ENCODE assay signal across 20 mouse cellular contexts in the genomic region with DNA sequence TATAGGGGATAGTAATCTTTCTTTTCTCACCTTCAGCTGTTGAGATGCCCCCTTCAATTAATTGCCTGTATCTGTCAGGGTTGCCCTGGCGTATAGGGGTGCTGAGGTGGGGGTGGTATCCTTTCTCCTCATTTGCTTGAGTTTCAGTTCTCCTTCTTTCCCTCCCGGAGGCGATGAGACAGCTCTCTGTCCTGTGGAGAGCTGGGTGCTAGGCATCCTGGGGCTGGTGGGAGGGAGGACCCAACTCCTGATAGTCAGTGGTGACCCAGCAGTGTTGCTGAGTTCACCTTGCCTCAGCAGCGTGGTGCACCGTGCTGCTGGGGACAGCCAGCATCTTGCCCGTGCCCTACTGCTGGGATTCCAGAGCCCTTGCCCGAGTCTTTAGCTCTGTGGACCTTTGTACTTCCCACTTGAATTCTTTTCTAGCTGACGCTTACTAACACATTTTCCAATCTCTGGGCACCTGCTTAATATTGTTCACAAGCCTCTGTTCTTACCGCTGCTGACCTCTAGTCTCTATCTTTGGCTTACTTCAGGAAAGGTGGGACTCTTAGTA. TPM values are rescaled to one million over a fixed set of nuclear protein-coding genes. Genes with fewer than 3 reads are reported as not detected.
A peak's percentile ranks its signal among the peaks of the same experiment; 100 is the strongest.
DNase-seq lines count a peak whose midpoint lies in the region; ATAC-seq and TF ChIP-seq lines count a peak whose summit lies in the region.
"Had no signal": no experiment of that assay in that cellular context is flagged by ENCODE, and none has a peak within 500 bp of the region (broad histone marks: within the 10 kb centered on the region; RNA-seq: fewer than 3 reads in every experiment).

No protein-coding gene starts in this region.

- TF ChIP-seq POLR2A in kidney, adult 2 months (IDR thresholded peaks at IDR 0.05; ENCODE audit: low read depth, low read length) = no peak

- peak overlapping the region; percentile 20; the same call in 1 of the 2 replicates for H3K27ac ChIP-seq in gastrocnemius, adult 2 months
- H3K27ac ChIP-seq in kidney, adult 2 months (ENCODE audit: insufficient read depth, low read depth, low read length) = no peak overlapping the region
- H3K27ac ChIP-seq: embryonic facial prominence, embryonic 12.5 days; left cerebral cortex, adult 2 months; liver, embryonic 14.5 days; stomach, embryonic 15.5 days had no signal

- 45% methylated on average over 9 of the region's 9 CpGs for WGBS in kidney, adult 2 months

- H3K4me3 ChIP-seq in gastrocnemius, adult 2 months = no peak overlapping the region
- H3K4me3 ChIP-seq in kidney, adult 2 months (ENCODE audit: insufficient read depth, low read depth, low read length) = no peak overlapping the region
- H3K4me3 ChIP-seq: embryonic facial prominence, embryonic 12.5 days; left cerebral cortex, adult 2 months; stomach, embryonic 15.5 days had no signal

- peak; percentile 17 for ATAC-seq in common myeloid progenitor, adult 5-6 weeks (replicated peaks; ENCODE audit: low read depth, poor library complexity, severe bottlenecking)
- ATAC-seq in megakaryocyte, adult 5-6 weeks (ENCODE audit: poor library complexity, severe bottlenecking) = peak; percentile 36

- DNase-seq in gastrocnemius, adult 2 months = no peak
- no peak for DNase-seq in gastrocnemius, adult 18-20 months (ENCODE audit: low spot score)
- peak; percentile 70 for DNase-seq in kidney, adult 2 months
- no peak for DNase-seq in kidney, postnatal 4 days
- no peak for DNase-seq in thymus, postnatal 10 days (ENCODE audit: low spot score in 2 of 2)
- DNase-seq in layer of hippocampus, adult 8-10 months (ENCODE audit: low spot score in 2 of 2) = no peak
- DNase-seq: adrenal gland, adult 2 months; cerebellum, adult 11-12 months; gastrocnemius, postnatal 10 days; thymus, adult 2 months had no signal

- no peak for TF ChIP-seq CTCF in gastrocnemius, adult 2 months (IDR thresholded peaks at IDR 0.05)
- no peak for TF ChIP-seq CTCF in kidney, adult 2 months (conservative IDR thresholded peaks at IDR 0.05; ENCODE audit: insufficient read depth, insufficient read length, low read depth, low read length)

- H3K27me3 ChIP-seq in kidney, adult 2 months (replicated peaks; ENCODE audit: control insufficient read depth, insufficient read depth, low read length) = no peaks in the 10 kb centered on the region
- H3K27me3 ChIP-seq: embryonic facial prominence, embryonic 12.5 days; stomach, embryonic 15.5 days had no signal

- no peaks in the 10 kb centered on the region for H3K36me3 ChIP-seq in kidney, adult 2 months (ENCODE audit: control insufficient read depth, insufficient read depth, low read length)
- H3K36me3 ChIP-seq: stomach, embryonic 15.5 days had no signal

- peaks cover 24% of the 10 kb centered on the region for H3K4me1 ChIP-seq in kidney, adult 2 months (ENCODE audit: control insufficient read depth, insufficient read depth, low read length)

- intact Hi-C loops in gastrocnemius, adult 2 months (cut with DNase I) = no loop called here

RNA-seq across cellular contexts. Expression of a gene that starts 3.2 kb away (rescaled TPM):
- 10 to 100 TPM; 35.9 to 41.0 TPM for total RNA-seq in gastrocnemius, adult 2 months (2021)
- total RNA-seq in gastrocnemius, adult 18-20 months (2021) = 10 to 100 TPM; 33.7 to 35.0 TPM
- 42.4 and 47.8 TPM in 2 replicates for polyA plus RNA-seq in kidney, adult 2 months (2012; rRNA removed)
- total RNA-seq in common myeloid progenitor, adult 5-6 weeks (2017) = 15.5 and 15.9 TPM in 2 replicates
- 55.1 TPM in 2 replicates for total RNA-seq in megakaryocyte, adult 5-6 weeks (2015)
- 36.5 and 37.5 TPM in 2 replicates for total RNA-seq in megakaryocyte, adult 5-6 weeks (2017)
- total RNA-seq in layer of hippocampus, adult 8-10 months (2022) = 100 to 1,000 TPM in 3 of 4 experiments, 10 to 100 TPM in 1; 89.5 to 110 (median 108) TPM

RNA-seq across cellular contexts. Expression of a gene that starts 17.0 kb away (rescaled TPM):
- total RNA-seq in gastrocnemius, adult 2 months (2021) = 10 to 100 TPM; 20.8 to 21.5 TPM
- 10 to 100 TPM; 17.8 to 18.5 TPM for total RNA-seq in gastrocnemius, adult 18-20 months (2021)
- polyA plus RNA-seq in kidney, adult 2 months (2012; rRNA removed) = 44.8 and 53.0 TPM in 2 replicates
- 52.4 and 55.2 TPM in 2 replicates for total RNA-seq in common myeloid progenitor, adult 5-6 weeks (2017)
- 20.2 and 25.3 TPM in 2 replicates for total RNA-seq in megakaryocyte, adult 5-6 weeks (2015)
- total RNA-seq in megakaryocyte, adult 5-6 weeks (2017) = 37.0 and 43.6 TPM in 2 replicates
- 10 to 100 TPM; 49.3 to 59.4 (median 57.4) TPM for total RNA-seq in layer of hippocampus, adult 8-10 months (2022)

RNA-seq across cellular contexts. Expression of a gene that starts 41.2 kb away (rescaled TPM):
- total RNA-seq in gastrocnemius, adult 2 months (2021) = 10 to 100 TPM; 13.3 to 20.6 TPM
- 10 to 100 TPM; 19.6 to 20.4 TPM for total RNA-seq in gastrocnemius, adult 18-20 months (2021)
- polyA plus RNA-seq in kidney, adult 2 months (2012; rRNA removed) = 31.8 and 45.2 TPM in 2 replicates
- total RNA-seq in common myeloid progenitor, adult 5-6 weeks (2017) = 3.2 and 7.4 TPM in 2 replicates
- total RNA-seq in megakaryocyte, adult 5-6 weeks (2015) = 4.2 and 5.9 TPM in 2 replicates
- total RNA-seq in megakaryocyte, adult 5-6 weeks (2017) = 2.4 and 4.0 TPM in 2 replicates
- total RNA-seq in layer of hippocampus, adult 8-10 months (2022) = 10 to 100 TPM; 55.3 to 61.7 (median 58.9) TPM

RNA-seq across cellular contexts. Expression of a gene that starts 56.8 kb away (rescaled TPM):
- total RNA-seq in gastrocnemius, adult 2 months (2021) = not detected
- under 1 TPM in 1 of 2 experiments, not detected in 1; 0.27 TPM for total RNA-seq in gastrocnemius, adult 18-20 months (2021)
- 0.16 and 0.46 TPM in 2 replicates for polyA plus RNA-seq in kidney, adult 2 months (2012; rRNA removed)
- total RNA-seq in common myeloid progenitor, adult 5-6 weeks (2017) = not detected in 2 replicates
- 0.25 TPM in 1 of 2 replicates, not detected in the other for total RNA-seq in megakaryocyte, adult 5-6 weeks (2015)
- 0.88 TPM in 1 of 2 replicates, not detected in the other for total RNA-seq in megakaryocyte, adult 5-6 weeks (2017)
- total RNA-seq in layer of hippocampus, adult 8-10 months (2022) = under 1 TPM; 0.34 to 0.87 (median 0.60) TPM
- total RNA-seq: hematopoietic stem cell, adult 5-6 weeks; megakaryocyte-erythroid progenitor cell, adult 5-6 weeks had no signal
- polyA plus RNA-seq: heart, embryonic 14.5 days; small intestine, adult 2 months; stomach, embryonic 15.5 days had no signal
